Mouse (Mus musculus) lung, adult 2 months (tissue): ENCODE results near the gene Furin. TPM values are rescaled to one million over a fixed set of nuclear protein-coding genes. Genes with fewer than 3 reads are reported as not detected.

ENCODE experiments used
- DNase-seq: peaks from one replicate; pipeline ENCODE4 v3.0.0; 2022
- H3K4me1 ChIP-seq: fragments of 200-500 bp; 2 replicates; pipeline ENCODE4 v1.6.1; 2011; ENCODE audit warnings: low read length; ENCODE audit not compliant: control insufficient read depth, insufficient read depth
- H3K4me3 ChIP-seq: fragments of 200-500 bp; replicated peaks from 2 replicates; pipeline ENCODE3; 2011; ENCODE audit warnings: low read depth, mild to moderate bottlenecking, control low read depth, low read length; ENCODE audit errors: extremely low read depth
- CTCF ChIP-seq: fragments of 200-500 bp; IDR thresholded peaks from 2 replicates; pipeline ENCODE4 v1.5.1; 2011; ENCODE audit warnings: mild to moderate bottlenecking, low read length, control low read depth; ENCODE audit not compliant: insufficient read depth
- POLR2A ChIP-seq: fragments of 200-500 bp; IDR thresholded peaks from 2 replicates; pipeline ENCODE4 v1.6.1; 2011; ENCODE audit warnings: low read depth, mild to moderate bottlenecking, control low read depth, low read length, borderline replicate concordance; ENCODE audit errors: extremely low read depth
- WGBS: fragments of 180-500 bp; shearing (Covaris S2); methylation state at CpG from one replicate; pipeline ENCODE4 v1.1.7; 2018; 5-methylcytosine and 5-hydroxymethylcytosine counted together
- polyA plus RNA-seq: library from polyadenylated mRNA; depleted of rRNA; stranded (reverse); fragments of >200 nt; gene quantifications from 2 replicates; pipeline ENCODE4 v1.2.3, GENCODE M21; 2012

Gene Furin
- polyA plus RNA-seq, 1 experiment, result 106 TPM

DNA sequence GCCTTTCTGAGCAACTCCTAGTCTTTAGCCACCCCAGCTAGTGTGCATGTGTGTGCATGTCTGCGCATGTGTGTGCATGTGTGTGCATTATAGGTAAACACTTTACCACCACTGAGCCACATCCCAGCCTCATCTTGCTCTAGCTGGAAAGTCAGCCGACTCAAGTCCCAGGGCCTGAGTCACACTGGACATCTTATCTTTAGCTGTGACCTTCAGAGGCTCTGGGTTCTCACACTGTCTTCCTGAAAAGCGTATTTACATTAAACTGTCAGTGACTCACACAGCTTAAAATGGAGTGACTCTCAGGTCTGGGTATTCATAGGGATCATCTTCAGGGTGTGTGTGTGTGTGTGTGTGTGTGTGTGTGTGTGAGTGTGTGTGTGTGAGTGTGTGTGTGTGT, 30.4 kb upstream of the Furin start:
- no peak for TF ChIP-seq CTCF
- no peak for TF ChIP-seq POLR2A
- 64% methylated on average over 3 of the region's 3 CpGs for WGBS
- Histone ChIP-seq H3K4me3 (no peak overlapping the region), H3K4me1 (no peaks in the 10 kb centered on the region)
- DNase-seq, result no peak

DNA sequence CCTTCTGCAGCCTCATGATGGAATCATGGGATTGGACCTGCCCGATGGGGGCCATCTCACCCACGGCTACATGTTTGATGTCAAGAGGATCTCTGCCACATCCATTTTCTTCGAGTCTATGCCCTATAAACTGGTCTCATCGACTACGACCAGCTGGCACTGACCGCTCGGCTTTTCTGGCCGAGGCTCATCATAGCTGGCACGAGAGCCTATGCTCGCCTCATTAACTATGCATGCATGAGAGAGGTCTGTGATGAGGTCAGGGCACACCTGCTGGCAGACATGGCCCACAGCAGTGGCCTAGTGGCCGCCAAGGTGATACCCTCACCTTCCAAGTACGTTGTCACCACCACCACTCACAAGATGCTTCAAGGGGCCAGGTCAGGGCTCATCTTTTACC, 24.4 kb upstream of the Furin start:
- TF ChIP-seq CTCF, result no peak
- no peak for TF ChIP-seq POLR2A
- H3K4me1 ChIP-seq, result no peaks in the 10 kb centered on the region; the same call in 1 of the 2 replicates
- no peak overlapping the region for H3K4me3 ChIP-seq
- 93% methylated on average over 12 of the region's 12 CpGs for WGBS
- no peak for DNase-seq

DNA sequence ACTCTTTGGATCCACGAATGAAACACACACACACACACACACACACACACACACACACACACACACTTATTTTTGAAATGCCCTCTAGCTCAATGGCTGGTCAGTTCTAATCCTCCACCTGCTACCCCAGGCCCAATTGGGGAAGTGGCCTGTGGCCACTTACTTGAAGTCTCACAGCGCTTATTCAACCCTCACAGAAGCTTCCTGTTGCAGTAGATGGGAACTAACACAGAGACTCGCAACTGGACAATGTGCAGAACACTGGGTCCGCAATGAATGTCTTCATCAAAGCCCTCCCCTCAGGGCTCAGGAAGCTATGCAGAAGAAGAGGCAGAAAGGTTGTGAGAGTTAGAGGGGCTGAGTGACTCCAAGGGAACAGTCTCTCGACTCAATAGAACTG, 22.5 kb upstream of the Furin start:
- DNase-seq, result no peak
- Histone ChIP-seq H3K4me1 (peaks cover 3% of the 10 kb centered on the region), H3K4me3 (no peak overlapping the region)
- WGBS, result 83% methylated on average over 5 of the region's 5 CpGs
- no peak for TF ChIP-seq POLR2A
- no peak for TF ChIP-seq CTCF

DNA sequence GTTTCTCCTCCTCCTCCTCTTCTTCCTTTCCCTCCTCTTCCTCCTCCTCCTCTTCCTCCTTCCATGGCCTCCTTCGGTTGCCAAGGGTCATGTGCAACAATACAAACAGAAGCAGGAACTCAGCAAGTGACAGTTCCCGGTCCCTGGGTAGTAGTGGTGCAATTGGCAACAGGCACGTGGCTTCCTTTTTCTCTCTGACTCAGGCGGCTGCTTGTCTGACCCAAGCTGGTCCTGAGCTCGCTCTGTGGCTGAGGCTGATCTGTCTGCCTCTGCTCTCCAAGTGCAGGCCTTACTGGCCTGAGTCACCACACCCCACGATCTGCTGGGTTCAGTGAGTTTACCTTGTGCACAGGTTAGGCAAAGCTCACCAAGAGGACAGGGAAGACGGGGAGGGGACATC, 21.1 kb upstream of the Furin start:
- H3K4me3 ChIP-seq, result no peak overlapping the region
- 34% methylated on average over 7 of the region's 7 CpGs for WGBS
- no peak for DNase-seq
- TF ChIP-seq CTCF (no peak), POLR2A (no peak)
- H3K4me1 ChIP-seq, result peaks cover 3% of the 10 kb centered on the region

DNA sequence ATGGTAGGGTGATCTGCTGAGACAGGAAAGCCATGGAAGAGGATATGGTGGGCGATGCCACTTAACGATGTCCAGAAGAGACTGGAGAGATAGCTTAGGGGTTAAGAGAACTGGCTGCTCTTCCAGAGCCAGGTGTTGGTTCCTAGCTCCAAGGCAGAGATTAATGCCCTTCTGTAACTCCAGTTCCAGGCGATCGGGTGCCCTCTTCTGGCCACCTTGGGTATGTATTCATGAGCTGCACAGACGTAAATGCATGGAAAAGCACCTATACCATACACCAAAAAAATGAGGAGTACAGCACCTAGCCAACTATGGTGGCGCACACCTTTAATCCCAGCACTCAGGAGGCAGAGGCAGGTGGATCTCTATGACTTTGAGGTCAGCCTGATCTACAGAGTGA, 19.5 kb upstream of the Furin start:
- TF ChIP-seq POLR2A, result no peak
- peak; percentile 36; the same call in 1 of the 2 replicates for TF ChIP-seq CTCF
- WGBS, result 87% methylated on average over 6 of the region's 6 CpGs
- H3K4me1 ChIP-seq, result peaks cover 3% of the 10 kb centered on the region
- H3K4me3 ChIP-seq, result no peak overlapping the region
- no peak for DNase-seq

DNA sequence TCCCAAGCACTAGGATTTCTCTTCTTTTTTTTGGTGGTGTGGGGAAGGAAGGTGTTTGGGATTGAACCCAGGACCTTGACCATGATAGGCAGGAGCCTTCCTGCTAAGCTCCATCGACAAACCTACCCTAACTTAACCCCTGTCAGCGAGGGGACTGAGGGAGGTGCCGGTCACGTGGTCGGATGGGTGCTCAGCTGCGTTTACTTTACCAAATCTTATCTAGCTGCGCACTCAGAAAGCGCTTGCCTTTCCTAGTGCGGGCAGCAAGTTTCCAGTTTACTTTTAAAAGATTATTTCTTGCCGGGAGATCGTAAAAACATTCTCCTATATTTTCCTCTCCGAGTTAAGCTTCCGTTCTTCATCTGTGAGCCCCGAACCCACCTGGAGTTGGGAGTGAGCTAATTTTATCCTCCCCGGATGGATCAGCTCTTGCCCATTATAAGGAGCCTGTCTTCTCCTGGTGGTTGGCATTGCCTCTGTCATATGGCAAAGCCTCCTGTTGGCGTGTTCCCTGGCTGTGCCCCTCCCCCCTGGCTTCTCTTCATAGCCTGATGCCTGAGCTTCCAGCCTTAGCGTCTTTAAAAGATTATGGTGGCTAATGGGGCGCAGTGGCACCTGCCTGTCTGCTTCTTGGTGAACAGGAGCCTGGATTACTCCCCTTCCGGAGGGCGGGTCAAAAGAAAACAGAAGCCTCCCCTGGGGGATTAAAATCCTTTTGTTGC, 17.7 kb upstream of the Furin start:
- DNase-seq, result peak; percentile 35
- peaks cover 3% of the 10 kb centered on the region for H3K4me1 ChIP-seq
- TF ChIP-seq CTCF (no peak), POLR2A (no peak)
- 14% methylated on average over 20 of the region's 20 CpGs for WGBS
- H3K4me3 ChIP-seq, result peak overlapping the region; percentile 8

DNA sequence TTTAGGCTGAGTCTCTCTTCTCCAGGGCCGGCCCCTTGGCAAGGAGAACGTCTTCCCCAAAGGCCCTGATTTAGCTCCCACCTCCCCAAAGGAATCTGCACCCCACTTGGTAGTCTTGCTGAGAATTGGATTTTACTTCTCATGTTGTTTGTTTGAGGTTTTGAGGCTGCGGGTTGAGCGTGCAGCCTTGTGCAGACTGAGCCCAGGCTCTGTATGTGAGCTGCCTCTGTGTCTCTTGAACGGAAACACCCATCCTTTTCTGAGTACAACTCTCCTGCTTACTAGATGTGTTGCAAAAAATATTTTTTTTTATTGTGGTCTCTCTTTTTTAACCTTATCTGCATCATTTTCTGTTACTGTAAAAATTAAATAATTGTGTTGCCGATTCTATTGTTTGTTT, 16.3 kb upstream of the Furin start:
- no peak for DNase-seq
- WGBS, result 93% methylated on average over 6 of the region's 6 CpGs
- Histone ChIP-seq H3K4me1 (peaks cover 3% of the 10 kb centered on the region), H3K4me3 (no peak overlapping the region)
- no peak for TF ChIP-seq CTCF
- TF ChIP-seq POLR2A, result no peak

DNA sequence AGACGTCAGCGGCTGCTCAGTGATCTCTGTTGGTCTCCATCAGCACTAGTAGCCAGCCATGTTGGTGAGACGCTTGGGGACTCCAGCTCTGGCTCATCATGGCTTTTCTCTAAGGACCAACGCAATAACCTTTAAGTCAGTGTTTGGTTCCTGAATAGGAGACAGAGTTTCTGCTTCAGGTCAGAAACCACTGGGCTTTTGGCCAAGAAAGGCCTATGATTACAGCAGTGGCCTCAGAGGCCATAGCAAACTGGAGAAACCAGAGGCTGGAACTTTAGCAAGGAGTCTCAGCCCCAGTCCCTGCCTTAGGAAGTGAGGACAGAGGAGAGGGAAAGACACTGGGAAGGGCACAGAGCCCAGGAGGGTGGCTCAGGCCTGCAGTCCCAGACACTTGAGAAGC, 15.3 kb upstream of the Furin start:
- TF ChIP-seq CTCF, result no peak
- no peak for TF ChIP-seq POLR2A
- no peak for DNase-seq

DNA sequence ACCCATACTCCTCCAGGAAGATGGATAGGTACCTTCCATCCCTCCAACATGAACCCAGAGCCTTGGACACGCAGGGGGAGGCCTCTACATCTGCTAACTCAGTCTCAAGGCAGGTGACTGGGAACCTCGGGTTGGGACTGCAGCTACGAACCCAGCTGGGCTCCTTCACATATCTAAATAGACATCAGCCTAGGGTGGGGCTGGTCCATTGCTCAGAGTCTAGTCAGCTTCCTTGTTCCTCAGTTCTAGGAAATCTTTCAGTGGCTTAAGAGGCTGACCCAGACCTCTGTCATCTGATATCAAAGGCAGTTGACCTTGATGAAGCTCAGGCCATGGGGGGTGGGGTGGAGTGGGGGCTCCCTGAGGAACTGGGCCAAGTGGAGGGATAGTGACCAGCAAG, 14.0 kb upstream of the Furin start:
- Histone ChIP-seq H3K4me3 (no peak overlapping the region), H3K4me1 (peaks cover 3% of the 10 kb centered on the region; the same call in 1 of the 2 replicates)
- TF ChIP-seq CTCF (no peak), POLR2A (no peak)
- WGBS, result 62% methylated on average over 3 of the region's 3 CpGs
- DNase-seq, result no peak

More for the DNA sequence above, 15.3 kb upstream of the Furin start:
- Histone ChIP-seq H3K4me1 (peaks cover 3% of the 10 kb centered on the region; the same call in 1 of the 2 replicates), H3K4me3 (no peak overlapping the region)
- WGBS, result 83% methylated on average over 4 of the region's 4 CpGs

DNA sequence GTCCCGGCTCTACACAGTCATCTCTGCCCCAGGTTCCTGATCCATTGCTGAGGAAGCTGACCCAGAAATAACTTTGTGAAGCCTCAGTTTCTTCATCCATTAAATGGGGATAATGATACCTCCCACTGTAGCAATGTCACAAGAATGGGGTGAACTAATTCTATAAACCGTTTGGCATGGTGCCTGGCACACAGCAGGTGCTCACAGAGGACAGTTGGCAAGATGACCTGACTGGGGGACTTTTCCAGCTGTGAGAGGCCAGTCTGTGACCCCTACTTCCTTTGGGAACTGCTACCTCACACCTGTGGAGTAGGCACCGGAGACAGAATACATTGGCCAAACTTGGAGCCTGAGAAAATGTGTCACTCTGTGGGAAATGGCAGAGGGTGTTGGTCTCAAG, 12.8 kb upstream of the Furin start:
- Histone ChIP-seq H3K4me1 (peaks cover 3% of the 10 kb centered on the region; the same call in 1 of the 2 replicates), H3K4me3 (no peak overlapping the region)
- TF ChIP-seq POLR2A (no peak), CTCF (no peak)
- 80% methylated on average over 3 of the region's 3 CpGs for WGBS
- no peak for DNase-seq

DNA sequence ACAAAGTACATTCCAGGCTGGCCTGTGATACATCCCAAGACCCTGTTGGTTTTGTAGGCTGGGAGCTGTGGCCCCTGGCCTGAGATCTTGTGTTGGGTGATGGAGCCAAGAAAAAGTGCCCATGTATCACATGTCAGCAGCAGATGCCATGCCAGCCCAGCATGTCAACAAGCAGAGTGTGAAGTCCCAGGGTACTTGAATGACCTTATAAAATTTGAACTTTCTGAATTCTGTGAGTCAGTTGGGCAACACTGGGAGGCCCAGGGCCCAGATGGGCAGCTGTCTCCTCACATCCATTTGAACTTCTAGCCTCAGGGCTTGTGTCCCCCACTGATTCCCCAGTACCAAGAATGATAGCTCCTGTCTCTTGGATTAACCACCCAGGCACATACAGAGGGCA, 12.4 kb upstream of the Furin start:
- DNase-seq, result no peak
- no peak overlapping the region for H3K4me3 ChIP-seq
- 0 out of 2 replicates have a peak, but pooled peaks cover 2% of the 10 kb centered on the region for H3K4me1 ChIP-seq
- no peak for TF ChIP-seq POLR2A
- no peak for TF ChIP-seq CTCF
